Mouse (Mus musculus) MEL (cell line): ENCODE measurements around the gene Rbms2. TPM values are rescaled to one million over a fixed set of nuclear protein-coding genes. Genes with fewer than 3 reads are reported as not detected.

Experiments
- DNase-seq: peaks from one replicate; pipeline ENCODE4 v3.0.0; 2011; ENCODE audit warnings: low read depth, low spot score
- H3K27ac ChIP-seq: 2 replicates; pipeline ENCODE4 v1.5.1; 2012; ENCODE audit warnings: low read depth, mild to moderate bottlenecking, control low read depth, low read length, moderate library complexity; ENCODE audit not compliant: control insufficient read depth
- H3K27me3 ChIP-seq, 2 experiments: fragments of 150-350 bp in 1 of 2; sonication (generic) in 1 of 2; 2 replicates each; pipeline ENCODE4 v1.6.1; 2012; ENCODE audit warnings: low read length in 2 of 2, mild to moderate bottlenecking in 2 of 2, improper control_type of control experiment in 1 of 2, moderate library complexity in 1 of 2; ENCODE audit not compliant: insufficient read depth in 2 of 2, control insufficient read depth in 1 of 2
- H3K36me3 ChIP-seq, 2 experiments: 2 replicates each; pipeline ENCODE4 v1.6.1; 2012 to 2014; ENCODE audit warnings: low read length in 2 of 2, improper control_type of control experiment in 1 of 2, inconsistent platforms in 1 of 2, mild to moderate bottlenecking in 1 of 2; ENCODE audit not compliant: insufficient read depth in 2 of 2, control insufficient read depth in 1 of 2
- H3K4me1 ChIP-seq, 2 experiments: fragments of 150-350 bp in 1 of 2; sonication (generic) in 1 of 2; 2 replicates each; pipeline ENCODE4 v1.6.1; 2012; ENCODE audit warnings: low read length in 2 of 2, improper control_type of control experiment in 1 of 2, mild to moderate bottlenecking in 1 of 2; ENCODE audit not compliant: insufficient read depth in 2 of 2, control insufficient read depth in 1 of 2
- H3K4me3 ChIP-seq, 2 experiments: fragments of 150-350 bp in 1 of 2; sonication (generic) in 1 of 2; 2 replicates each; pipeline ENCODE4 v1.5.1; 2012; ENCODE audit warnings: low read depth in 2 of 2, low read length in 2 of 2, mild to moderate bottlenecking in 2 of 2, moderate library complexity in 2 of 2, control low read depth in 1 of 2, improper control_type of control experiment in 1 of 2; ENCODE audit not compliant: control insufficient read depth in 1 of 2, insufficient read depth in 1 of 2
- H3K79me2 ChIP-seq: 2 replicates; pipeline ENCODE4 v1.6.1; 2012; ENCODE audit warnings: mild to moderate bottlenecking, low read length, moderate library complexity; ENCODE audit not compliant: control insufficient read depth, poor library complexity, insufficient read depth
- H3K9ac ChIP-seq: 2 replicates; pipeline ENCODE4 v1.6.1; 2012; ENCODE audit warnings: low read depth, mild to moderate bottlenecking, control low read depth, low read length, moderate library complexity; ENCODE audit not compliant: control insufficient read depth, poor library complexity, severe bottlenecking
- H3K9me3 ChIP-seq: fragments of 150-350 bp; sonication (generic); replicated peaks from 2 replicates; pipeline ENCODE4 v1.6.1; 2012; ENCODE audit warnings: mild to moderate bottlenecking, low read length, improper control_type of control experiment, moderate library complexity; ENCODE audit not compliant: insufficient read depth
- BHLHE40 ChIP-seq: IDR thresholded peaks from 2 replicates; pipeline ENCODE4 v1.6.1; 2012; ENCODE audit warnings: low read depth, mild to moderate bottlenecking, inconsistent platforms, low read length, improper control_type of control experiment, borderline replicate concordance
- CHD1 ChIP-seq: IDR thresholded peaks from 2 replicates; pipeline ENCODE4 v1.6.1; 2012; ENCODE audit warnings: low read depth, mild to moderate bottlenecking, inconsistent platforms, low read length, improper control_type of control experiment
- CHD2 ChIP-seq: IDR thresholded peaks from 2 replicates; pipeline ENCODE4 v1.6.1; 2011; ENCODE audit warnings: low read length, improper control_type of control experiment
- CTCF ChIP-seq, 3 experiments: IDR thresholded peaks in 2 of 3; conservative IDR thresholded peaks in 1 of 3; 2 replicates each; pipeline ENCODE4 v1.5.1; 2011 to 2012; ENCODE audit warnings: low read length in 3 of 3, low read depth in 2 of 3, mild to moderate bottlenecking in 2 of 3, improper control_type of control experiment in 1 of 3, inconsistent platforms in 1 of 3, mixed read lengths in 1 of 3, moderate library complexity in 1 of 3; ENCODE audit not compliant: control insufficient read depth in 1 of 3, insufficient read depth in 1 of 3, poor library complexity in 1 of 3, severe bottlenecking in 1 of 3
- E2F4 ChIP-seq: IDR thresholded peaks from 2 replicates; pipeline ENCODE4 v1.6.1; 2011; ENCODE audit warnings: low read depth, low read length, improper control_type of control experiment, borderline replicate concordance
- ELF1 ChIP-seq: IDR thresholded peaks from 2 replicates; pipeline ENCODE4 v1.6.1; 2014; ENCODE audit warnings: low read depth, mild to moderate bottlenecking, inconsistent platforms, low read length, improper control_type of control experiment, moderate library complexity
- EP300 ChIP-seq, 2 experiments: IDR thresholded peaks; 2 replicates each; pipeline ENCODE4 v1.6.1; 2011; ENCODE audit warnings: improper control_type of control experiment in 2 of 2, low read length in 2 of 2, low read depth in 1 of 2, mild to moderate bottlenecking in 1 of 2
- GATA1 ChIP-seq: IDR thresholded peaks from 2 replicates; pipeline ENCODE4 v1.6.1; 2011; ENCODE audit warnings: low read depth, low read length, improper control_type of control experiment
- JUND ChIP-seq: IDR thresholded peaks from 2 replicates; pipeline ENCODE4 v1.6.1; 2011; ENCODE audit warnings: low read depth, mild to moderate bottlenecking, improper control_type of control experiment, low read length
- MAFK ChIP-seq: IDR thresholded peaks from 2 replicates; pipeline ENCODE4 v1.6.1; 2011; ENCODE audit warnings: low read depth, mild to moderate bottlenecking, low read length, improper control_type of control experiment, borderline replicate concordance
- MAX ChIP-seq: IDR thresholded peaks from 2 replicates; pipeline ENCODE4 v1.6.1; 2011; ENCODE audit warnings: low read length, improper control_type of control experiment
- MAZ ChIP-seq: IDR thresholded peaks from 2 replicates; pipeline ENCODE4 v1.6.1; 2012; ENCODE audit warnings: low read depth, mild to moderate bottlenecking, inconsistent platforms, low read length, improper control_type of control experiment
- MXI1 ChIP-seq: IDR thresholded peaks from 2 replicates; pipeline ENCODE4 v1.6.1; 2011; ENCODE audit warnings: mild to moderate bottlenecking, low read depth, low read length, improper control_type of control experiment
- MYB ChIP-seq: IDR thresholded peaks from 2 replicates; pipeline ENCODE4 v1.6.1; 2011; ENCODE audit warnings: mild to moderate bottlenecking, low read depth, low read length, improper control_type of control experiment
- MYC ChIP-seq: IDR thresholded peaks from 2 replicates; pipeline ENCODE4 v1.6.1; 2011; ENCODE audit warnings: low read depth, mild to moderate bottlenecking, low read length, improper control_type of control experiment, moderate library complexity
- NRF1 ChIP-seq: IDR thresholded peaks from 2 replicates; pipeline ENCODE4 v1.6.1; 2014; ENCODE audit warnings: low read depth, mild to moderate bottlenecking, inconsistent platforms, low read length, improper control_type of control experiment, moderate library complexity; ENCODE audit not compliant: poor library complexity, insufficient read depth, severe bottlenecking
- POLR2A ChIP-seq, 2 experiments: IDR thresholded peaks; 2 replicates each; pipeline ENCODE4 v1.6.1; 2011 to 2012; ENCODE audit warnings: low read length in 2 of 2, mild to moderate bottlenecking in 2 of 2, control low read depth in 1 of 2, improper control_type of control experiment in 1 of 2, low read depth in 1 of 2, moderate library complexity in 1 of 2; ENCODE audit not compliant: control insufficient read depth in 1 of 2, insufficient read depth in 1 of 2, poor library complexity in 1 of 2
- RAD21 ChIP-seq: IDR thresholded peaks from 2 replicates; pipeline ENCODE4 v1.6.1; 2011; ENCODE audit warnings: mild to moderate bottlenecking, low read depth, low read length, improper control_type of control experiment
- RCOR1 ChIP-seq: IDR thresholded peaks from 2 replicates; pipeline ENCODE4 v1.6.1; 2012; ENCODE audit warnings: low read depth, mild to moderate bottlenecking, inconsistent platforms, low read length, improper control_type of control experiment
- SIN3A ChIP-seq: IDR thresholded peaks from 2 replicates; pipeline ENCODE4 v1.6.1; 2012; ENCODE audit warnings: low read length, improper control_type of control experiment, inconsistent platforms
- TAL1 ChIP-seq: IDR thresholded peaks from 2 replicates; pipeline ENCODE4 v1.6.1; 2012; ENCODE audit warnings: mild to moderate bottlenecking, inconsistent platforms, low read length, moderate library complexity, mixed read lengths
- TCF12 ChIP-seq: IDR thresholded peaks from 2 replicates; pipeline ENCODE4 v1.6.1; 2014; ENCODE audit warnings: low read depth, mild to moderate bottlenecking, inconsistent platforms, low read length, improper control_type of control experiment, moderate library complexity
- UBTF ChIP-seq: IDR thresholded peaks from 2 replicates; pipeline ENCODE4 v1.6.1; 2012; ENCODE audit warnings: low read depth, mild to moderate bottlenecking, inconsistent platforms, low read length, improper control_type of control experiment, moderate library complexity, borderline replicate concordance; ENCODE audit not compliant: insufficient read depth
- USF2 ChIP-seq, 2 experiments: IDR thresholded peaks; 2 replicates each; pipeline ENCODE4 v1.6.1; 2011 to 2012; ENCODE audit warnings: improper control_type of control experiment in 2 of 2, low read length in 2 of 2, borderline replicate concordance in 1 of 2, inconsistent platforms in 1 of 2, low read depth in 1 of 2, mild to moderate bottlenecking in 1 of 2; ENCODE audit not compliant: insufficient read depth in 1 of 2
- ZNF384 ChIP-seq: IDR thresholded peaks from 2 replicates; pipeline ENCODE4 v1.6.1; 2012; ENCODE audit warnings: low read depth, mild to moderate bottlenecking, inconsistent platforms, low read length, improper control_type of control experiment
- polyA plus RNA-seq, 2 experiments: library from polyadenylated mRNA; stranded (reverse) in 1 of 2; unstranded in 1 of 2; fragments of >175 nt in 1 of 2; fragments of >200 nt in 1 of 2; gene quantifications; 2 replicates each; pipeline versions ENCODE4 v1.2.1 to v1.2.4; 2012; ENCODE audit warnings: low replicate concordance in 2 of 2, low read depth in 1 of 2; ENCODE audit not compliant: insufficient read length in 2 of 2, insufficient read depth in 1 of 2, missing spikeins in 1 of 2
- total RNA-seq: library from RNA; depleted of rRNA; stranded (reverse); fragments of 300-350 nt; gene quantifications from 2 replicates; pipeline ENCODE4 v1.2.3, GENCODE M21; 2012

Gene Rbms2
- total and polyA plus RNA-seq, 3 experiments = 5.1 to 23.5 TPM; not detected in 1

DNA sequence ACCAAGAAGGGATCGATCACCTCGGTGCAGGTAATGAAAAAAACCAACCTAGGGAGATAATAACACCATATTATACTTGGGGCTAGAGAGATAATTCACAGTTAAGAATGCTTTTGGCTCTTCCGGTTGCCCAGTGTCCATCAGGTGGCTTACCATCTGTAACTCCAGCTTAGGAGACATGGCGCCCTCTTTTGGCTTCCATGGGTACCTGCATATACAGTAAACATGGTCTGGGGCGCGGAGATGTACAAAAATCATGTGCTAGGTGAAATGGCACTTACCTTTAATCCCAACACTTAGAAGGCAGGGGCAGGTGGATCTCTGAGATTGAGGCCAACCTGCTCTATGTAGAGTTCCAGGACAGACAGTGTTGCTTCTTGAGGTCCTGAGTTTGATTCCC, 93.7 kb downstream of the Rbms2 start:
- H3K9ac ChIP-seq = no peak overlapping the region
- peaks cover 15 to 35% of the 10 kb centered on the region in 2 experiments for H3K4me1 ChIP-seq
- peaks cover 36% of the 10 kb centered on the region for H3K79me2 ChIP-seq
- TF ChIP-seq RCOR1 = no peak
- no peak for TF ChIP-seq MAX
- TF ChIP-seq E2F4 = no peak
- no peak for TF ChIP-seq BHLHE40
- no peak for TF ChIP-seq CHD2
- TF ChIP-seq CTCF (IDR thresholded peaks at IDR 0.05 in 2 of 3, conservative IDR thresholded peaks at IDR 0.05 in 1 of 3; ENCODE audit: control insufficient read depth in 1 of 3, insufficient read depth in 1 of 3, low read depth in 2 of 3, low read length in 3 of 3, poor library complexity in 1 of 3, severe bottlenecking in 1 of 3) = peak; percentile 30 to 64 (median 56)
- TF ChIP-seq NRF1 = no peak
- TF ChIP-seq GATA1 = no peak
- peak; percentile 62 for DNase-seq
- H3K27me3 ChIP-seq = no peaks in the 10 kb centered on the region
- peak overlapping the region; percentile 13; the same call in 1 of the 2 replicates for H3K27ac ChIP-seq
- H3K9me3 ChIP-seq = no peaks in the 10 kb centered on the region
- H3K36me3 ChIP-seq = peaks cover 48 to 64% of the 10 kb centered on the region in 2 experiments
- no peak overlapping the region for H3K4me3 ChIP-seq

DNA sequence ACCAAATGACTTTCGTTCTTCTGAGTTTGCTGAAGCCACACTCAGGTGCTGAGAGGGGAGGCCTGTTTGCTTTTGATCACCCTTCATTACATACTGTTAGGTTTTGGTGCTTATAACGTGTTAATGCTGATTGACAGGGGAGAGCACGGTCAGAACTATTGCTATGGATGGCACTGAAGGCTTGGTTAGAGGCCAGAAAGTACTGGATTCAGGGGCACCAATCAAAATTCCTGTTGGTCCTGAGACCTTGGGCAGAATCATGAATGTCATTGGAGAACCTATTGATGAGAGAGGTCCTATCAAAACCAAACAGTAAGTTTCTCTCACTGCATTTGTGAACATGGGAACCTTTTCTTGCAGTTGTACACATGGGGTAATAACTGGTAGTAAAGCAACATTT, 95.9 kb downstream of the Rbms2 start:
- no peaks in the 10 kb centered on the region for H3K9me3 ChIP-seq
- peak overlapping the region; percentile 87 for H3K27ac ChIP-seq
- peak overlapping the region; percentile 63 to 89 for H3K4me3 ChIP-seq
- H3K79me2 ChIP-seq = peaks cover 36% of the 10 kb centered on the region
- H3K4me1 ChIP-seq = peaks cover 6 to 31% of the 10 kb centered on the region in 2 experiments
- TF ChIP-seq TCF12 = no peak
- peak overlapping the region; percentile 97 for H3K9ac ChIP-seq
- H3K27me3 ChIP-seq = no peaks in the 10 kb centered on the region
- peaks cover 40 to 51% of the 10 kb centered on the region in 2 experiments for H3K36me3 ChIP-seq
- no peak for DNase-seq

DNA sequence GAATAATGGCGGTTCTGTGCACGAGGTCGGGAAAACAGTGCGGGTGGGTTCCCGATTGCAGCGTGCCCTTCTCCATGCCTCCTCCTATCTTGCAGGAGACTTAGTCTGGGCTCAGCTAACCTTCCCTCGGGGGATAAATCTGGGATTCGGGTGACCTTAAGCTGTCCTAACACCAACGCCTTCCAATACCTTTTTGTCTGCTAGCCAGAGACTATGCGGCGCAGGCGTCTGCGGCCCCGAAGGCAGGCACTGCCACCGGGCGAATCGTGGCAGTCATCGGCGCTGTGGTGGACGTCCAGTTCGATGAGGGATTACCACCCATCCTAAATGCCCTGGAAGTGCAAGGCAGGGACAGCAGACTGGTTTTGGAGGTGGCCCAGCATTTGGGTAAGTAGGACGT, 96.4 kb downstream of the Rbms2 start:
- Histone ChIP-seq H3K9ac (peak overlapping the region; percentile 97), H3K4me3 (peak overlapping the region; percentile 63 to 89), H3K79me2 (peaks cover 36% of the 10 kb centered on the region), H3K4me1 (peaks cover 6 to 27% of the 10 kb centered on the region in 2 experiments), H3K9me3 (no peaks in the 10 kb centered on the region), H3K27ac (peak overlapping the region; percentile 87), H3K36me3 (peaks cover 35 to 46% of the 10 kb centered on the region in 2 experiments), H3K27me3 (no peaks in the 10 kb centered on the region)
- DNase-seq = peak; percentile 40
- no peak for TF ChIP-seq TCF12
- TF ChIP-seq BHLHE40 = no peak
- no peak for TF ChIP-seq ZNF384
- peak; percentile 74 for TF ChIP-seq MXI1
- no peak for TF ChIP-seq UBTF
- no peak; the same call in 1 of the 2 replicates for TF ChIP-seq MYC
- TF ChIP-seq NRF1 = no peak
- no peak for TF ChIP-seq CTCF (IDR thresholded peaks at IDR 0.05 in 2 of 3, conservative IDR thresholded peaks at IDR 0.05 in 1 of 3; ENCODE audit: control insufficient read depth in 1 of 3, insufficient read depth in 1 of 3, low read depth in 2 of 3, low read length in 3 of 3, poor library complexity in 1 of 3, severe bottlenecking in 1 of 3)
- 0 out of 2 replicates have a peak, but pooled peaks have one; percentile 28 for TF ChIP-seq CHD1
- TF ChIP-seq GATA1 = no peak
- no peak for TF ChIP-seq MYB
- TF ChIP-seq USF2 (IDR thresholded peaks at IDR 0.05; ENCODE audit: borderline replicate concordance in 1 of 2, insufficient read depth in 1 of 2, low read depth in 1 of 2, low read length in 2 of 2) = no peak
- TF ChIP-seq POLR2A (IDR thresholded peaks at IDR 0.05; ENCODE audit: control insufficient read depth in 1 of 2, insufficient read depth in 1 of 2, low read depth in 1 of 2, low read length in 2 of 2, poor library complexity in 1 of 2) = peak in 1 of 2 experiments; percentile 3; a peak in 1 of 4 replicates
- no peak for TF ChIP-seq ELF1
- TF ChIP-seq TAL1 = no peak
- no peak for TF ChIP-seq MAZ
- TF ChIP-seq E2F4 = no peak
- TF ChIP-seq SIN3A = peak; percentile 36; the same call in 1 of the 2 replicates
- TF ChIP-seq RAD21 = no peak
- TF ChIP-seq MAFK = no peak
- TF ChIP-seq EP300 (IDR thresholded peaks at IDR 0.05; ENCODE audit: low read depth in 1 of 2, low read length in 2 of 2) = no peak
- TF ChIP-seq MAX = no peak; the same call in 1 of the 2 replicates
- no peak for TF ChIP-seq JUND
